Mouse (Mus musculus): ENCODE data around the gene Ccdc113. TPM values are rescaled to one million over a fixed set of nuclear protein-coding genes. Genes with fewer than 3 reads are reported as not detected.
"Not testable (repeated sequence)": the region's sequence is repeated elsewhere in the genome, so short reads cannot be mapped to it uniquely, and the experiment has no call there.

Gene Ccdc113
- polyA plus RNA-seq, 1 experiment from 2014 or later: 3.0 TPM

DNA sequence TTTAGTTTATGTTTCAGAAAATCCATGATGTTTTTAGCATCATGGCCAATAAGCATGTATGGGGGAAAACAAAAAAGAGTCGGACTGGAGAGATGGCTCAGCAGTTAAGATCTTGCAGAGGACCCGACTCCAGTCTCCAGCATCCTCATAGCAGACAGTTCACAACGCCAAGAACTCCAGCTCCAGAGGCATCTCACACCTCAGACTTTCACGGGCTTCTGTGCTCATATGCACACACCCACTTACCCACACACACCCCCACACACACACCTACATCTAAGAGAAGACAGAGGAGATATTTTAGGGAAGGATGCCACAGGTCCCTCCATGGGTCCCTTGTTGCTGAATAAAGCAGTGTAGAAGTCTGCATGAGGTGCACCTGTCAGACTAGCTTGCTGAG lies 56.7 kb downstream of the Ccdc113 start:
- Histone ChIP-seq H3K27me3 (no peaks in the 10 kb centered on the region), H3K36me3 (no peaks in the 10 kb centered on the region), H3K4me1 (replicated peaks) (peaks cover 4% of the 10 kb centered on the region; the same call in 1 of the 2 replicates), H3K9ac (no peak overlapping the region), H3K27ac (no peak overlapping the region), H3K4me3 (no peak overlapping the region), H3K9me3 (peaks cover 6% of the 10 kb centered on the region; the same call in 1 of the 2 replicates), H3K4me2 (no peak overlapping the region)
- 86% methylated on average over 4 of the region's 4 CpGs for WGBS
- ATAC-seq (ENCODE audit: low FRiP score): no peak

DNA sequence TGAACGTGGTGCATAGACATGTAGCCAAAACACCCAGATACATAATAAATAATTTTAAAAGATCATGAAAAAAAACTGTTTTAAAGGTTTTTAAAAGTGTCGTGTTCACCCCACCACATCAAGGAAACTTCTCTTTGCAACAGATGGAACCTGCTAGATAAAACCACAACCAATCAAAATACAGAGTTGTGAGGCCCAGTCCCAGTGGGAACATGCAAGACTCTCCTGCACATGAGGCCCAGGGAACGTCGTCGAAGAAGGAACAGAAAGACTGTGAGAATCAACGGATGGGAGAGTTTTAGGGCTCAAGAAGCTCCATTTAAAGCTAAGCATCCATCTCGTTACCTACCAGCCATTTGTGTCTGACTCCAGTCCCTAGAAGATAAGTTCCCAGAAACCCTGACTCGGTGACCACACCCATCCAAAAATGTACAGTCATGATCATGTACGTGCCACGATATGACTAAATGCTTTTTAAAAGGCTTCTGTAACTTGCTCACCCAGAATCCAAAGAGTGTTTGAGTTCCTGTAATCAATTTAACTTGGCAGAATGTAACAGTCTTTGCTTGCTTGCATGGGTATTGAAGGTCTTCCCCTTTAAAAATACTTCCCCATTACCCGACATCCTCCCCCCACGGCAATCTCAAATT lies 58.4 kb downstream of the Ccdc113 start:
- Histone ChIP-seq H3K27me3 (no peaks in the 10 kb centered on the region), H3K4me3 (no peak overlapping the region), H3K4me1 (replicated peaks) (peaks cover 4% of the 10 kb centered on the region; the same call in 1 of the 2 replicates), H3K36me3 (no peaks in the 10 kb centered on the region), H3K9me3 (peaks cover 3% of the 10 kb centered on the region; the same call in 1 of the 2 replicates), H3K4me2 (no peak overlapping the region), H3K9ac (no peak overlapping the region), H3K27ac (no peak overlapping the region)
- 87% methylated on average over 12 of the region's 12 CpGs for WGBS
- ATAC-seq (ENCODE audit: low FRiP score): no peak

DNA sequence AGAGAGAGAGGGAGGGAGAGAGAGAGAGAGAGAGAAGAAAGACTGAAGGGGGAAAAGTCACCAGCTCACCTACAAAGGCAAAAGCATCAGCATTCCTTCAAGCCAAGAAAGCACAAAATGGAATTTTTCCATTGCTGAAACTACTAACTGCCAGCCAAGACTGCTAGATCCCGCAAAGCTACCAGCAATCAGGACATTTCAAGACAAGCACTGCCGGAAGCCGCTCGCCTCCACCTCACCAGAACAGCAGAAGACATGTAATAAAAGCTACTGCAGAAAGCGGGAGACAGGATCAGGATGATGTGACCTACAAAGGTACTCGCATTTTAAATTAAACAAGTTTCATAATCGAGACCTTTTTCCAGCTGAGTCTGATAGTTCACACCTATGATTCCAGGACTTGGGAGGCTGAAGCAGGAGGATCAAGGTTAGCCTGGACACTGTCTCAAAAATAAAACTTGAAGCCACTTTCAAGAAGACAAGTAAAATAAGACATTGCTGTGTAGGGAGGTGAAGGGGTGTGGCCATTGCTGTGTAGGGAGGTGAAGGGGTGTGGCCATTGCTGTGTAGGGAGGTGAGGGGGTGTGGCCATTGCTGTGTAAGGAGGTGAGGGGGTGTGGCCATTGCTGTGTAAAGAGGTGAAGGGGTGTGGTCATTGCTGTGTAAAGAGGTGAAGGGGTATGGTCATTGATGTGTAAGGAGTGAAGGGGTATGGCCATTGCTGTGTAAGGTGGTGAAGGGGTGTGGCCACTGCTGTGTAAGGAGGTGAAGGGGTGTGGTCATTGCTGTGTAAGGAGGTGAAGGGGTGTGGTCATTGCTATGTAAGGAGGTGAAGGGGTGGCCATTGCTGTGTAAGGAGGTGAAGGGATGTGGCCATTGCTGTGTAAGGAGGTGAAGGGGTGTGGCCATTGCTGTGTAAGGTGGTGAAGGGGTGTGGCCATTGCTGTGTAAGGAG lies 59.8 kb downstream of the Ccdc113 start:
- Histone ChIP-seq H3K4me3 (no peak overlapping the region), H3K9ac (no peak overlapping the region), H3K27me3 (no peaks in the 10 kb centered on the region), H3K27ac (no peak overlapping the region), H3K9me3 (no peaks in the 10 kb centered on the region), H3K36me3 (no peaks in the 10 kb centered on the region), H3K4me1 (replicated peaks) (peaks cover 4% of the 10 kb centered on the region; the same call in 1 of the 2 replicates), H3K4me2 (no peak overlapping the region)
- ATAC-seq (ENCODE audit: low FRiP score): no peak
- WGBS: 91% methylated on average over 7 of the region's 7 CpGs

DNA sequence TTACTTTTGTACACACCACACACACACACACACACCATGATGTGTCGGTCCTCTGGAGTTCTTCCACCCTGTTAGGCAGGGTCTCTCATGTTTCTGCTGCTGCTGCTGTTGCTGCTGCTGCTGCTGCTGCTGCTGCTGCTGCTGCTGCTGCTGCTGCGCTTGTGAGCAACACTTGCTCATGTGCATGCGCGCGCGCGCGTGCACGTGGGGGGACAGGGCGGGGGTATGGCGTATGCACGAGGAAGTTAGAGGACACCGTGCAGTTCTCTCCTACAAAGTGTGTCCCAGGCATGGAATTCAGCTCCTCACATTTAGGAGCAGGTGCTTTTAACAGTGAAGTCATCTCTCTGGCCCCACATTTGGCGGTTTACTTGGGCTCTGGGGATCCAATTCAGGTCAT lies 61.2 kb downstream of the Ccdc113 start:
- peaks cover 4% of the 10 kb centered on the region; the same call in 1 of the 2 replicates for H3K4me1 ChIP-seq (replicated peaks)
- WGBS: 86% methylated on average over 14 of the region's 14 CpGs
- H3K27me3 ChIP-seq: no peaks in the 10 kb centered on the region
- H3K4me3 ChIP-seq: no peak overlapping the region
- no peaks in the 10 kb centered on the region for H3K36me3 ChIP-seq
- H3K4me2 ChIP-seq: no peak overlapping the region
- no peak overlapping the region for H3K9ac ChIP-seq
- no peak overlapping the region for H3K27ac ChIP-seq
- no peak for ATAC-seq (ENCODE audit: low FRiP score)
- H3K9me3 ChIP-seq: no peaks in the 10 kb centered on the region

DNA sequence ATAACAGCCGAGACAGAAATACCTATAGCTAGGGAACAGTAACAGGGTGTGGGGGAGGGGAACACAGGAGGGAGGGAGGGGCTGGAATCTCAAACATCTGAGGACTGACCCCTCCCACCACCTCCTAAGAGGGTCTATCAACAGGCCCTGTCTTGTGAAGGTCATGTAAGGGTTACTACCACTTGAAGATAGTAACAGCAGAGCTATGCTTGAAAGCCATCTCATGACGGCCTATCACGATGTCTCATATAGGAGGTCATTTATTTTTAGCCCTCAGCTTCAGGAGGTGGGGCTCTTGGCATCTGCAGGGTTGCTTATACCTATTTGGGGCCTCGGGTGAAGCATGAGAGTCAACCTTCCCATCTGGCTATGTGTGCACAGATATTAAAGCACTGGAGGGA lies 63.0 kb downstream of the Ccdc113 start:
- H3K9ac ChIP-seq: no peak overlapping the region
- no peak for ATAC-seq (ENCODE audit: low FRiP score)
- H3K4me1 ChIP-seq (replicated peaks): peaks cover 4% of the 10 kb centered on the region; the same call in 1 of the 2 replicates
- H3K9me3 ChIP-seq: no peaks in the 10 kb centered on the region
- no peaks in the 10 kb centered on the region for H3K27me3 ChIP-seq
- H3K4me3 ChIP-seq: no peak overlapping the region
- no peak overlapping the region for H3K4me2 ChIP-seq
- H3K36me3 ChIP-seq: no peaks in the 10 kb centered on the region
- WGBS: 70% methylated on average over 4 of the region's 4 CpGs
- no peak overlapping the region for H3K27ac ChIP-seq

DNA sequence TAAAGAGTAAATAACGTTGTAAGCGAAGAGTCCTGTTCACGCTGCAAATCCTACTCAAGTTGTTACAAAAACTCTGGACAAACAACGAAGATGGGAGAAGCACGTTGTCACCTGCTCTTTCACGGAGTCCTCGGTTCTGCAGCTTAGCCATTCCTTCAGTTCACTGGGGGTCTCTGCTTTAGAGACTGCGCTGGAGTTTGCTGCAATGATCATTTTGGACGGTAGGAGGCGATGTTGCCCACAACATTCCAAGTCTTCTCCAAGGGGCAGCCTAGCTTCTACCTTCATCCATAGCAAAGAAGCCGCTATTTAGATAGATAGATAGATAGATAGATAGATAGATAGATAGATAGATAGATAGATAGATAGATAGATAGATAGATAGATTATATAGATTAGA lies 66.0 kb downstream of the Ccdc113 start:
- H3K4me3 ChIP-seq: no peak overlapping the region
- H3K36me3 ChIP-seq: no peaks in the 10 kb centered on the region
- H3K9ac ChIP-seq: no peak overlapping the region
- peak overlapping the region; percentile 8; the same call in 1 of the 2 replicates for H3K4me2 ChIP-seq
- peaks cover 4% of the 10 kb centered on the region; the same call in 1 of the 2 replicates for H3K4me1 ChIP-seq (replicated peaks)
- no peaks in the 10 kb centered on the region for H3K27me3 ChIP-seq
- H3K27ac ChIP-seq: no peak overlapping the region
- WGBS: 10% methylated on average over 11 of the region's 11 CpGs
- no peak for ATAC-seq (ENCODE audit: low FRiP score)
- H3K9me3 ChIP-seq: no peaks in the 10 kb centered on the region

DNA sequence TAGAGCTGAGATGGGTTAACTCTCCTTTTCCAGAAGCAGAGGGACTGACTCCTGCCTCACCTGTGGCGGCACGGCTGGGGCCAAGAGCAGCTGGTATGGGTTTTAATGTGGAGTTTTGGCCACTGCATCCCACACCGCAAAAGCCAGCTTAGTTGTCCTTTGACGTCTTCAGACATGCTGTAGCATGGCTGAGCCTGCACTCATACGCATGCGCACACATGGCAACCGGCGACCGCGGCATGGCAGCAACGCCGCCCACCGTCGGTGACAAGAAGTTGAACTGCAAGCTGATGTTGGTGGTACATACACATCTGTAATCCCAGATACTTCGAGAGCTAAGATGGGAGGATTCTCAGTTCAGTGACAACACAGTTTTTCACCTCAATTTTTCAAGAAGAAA lies 67.4 kb downstream of the Ccdc113 start:
- Histone ChIP-seq H3K4me2 (no peak overlapping the region), H3K9ac (no peak overlapping the region), H3K4me3 (no peak overlapping the region), H3K27ac (no peak overlapping the region), H3K4me1 (replicated peaks) (no peaks in the 10 kb centered on the region), H3K9me3 (no peaks in the 10 kb centered on the region), H3K36me3 (no peaks in the 10 kb centered on the region), H3K27me3 (no peaks in the 10 kb centered on the region)
- ATAC-seq (ENCODE audit: low FRiP score): no peak
- 82% methylated on average over 15 of the region's 15 CpGs for WGBS

DNA sequence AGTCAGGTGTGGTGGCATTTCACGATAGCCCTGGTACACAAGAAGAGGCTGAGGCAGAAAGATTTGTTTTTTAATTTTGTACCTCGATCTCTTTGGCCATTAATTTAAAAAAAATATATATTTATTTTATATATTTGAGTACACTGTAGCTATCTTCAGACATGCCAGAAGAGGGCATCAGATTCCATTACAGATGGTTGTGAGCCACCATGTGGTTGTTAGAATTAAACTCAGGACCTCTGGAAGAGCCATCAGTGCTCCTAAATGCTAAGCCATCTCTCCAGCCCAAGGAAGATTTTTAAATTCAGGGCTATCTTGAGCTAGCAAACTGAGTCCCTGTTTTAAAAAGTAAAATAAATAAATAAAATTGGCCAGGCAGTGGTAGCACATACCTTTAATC lies 68.3 kb downstream of the Ccdc113 start:
- no peaks in the 10 kb centered on the region for H3K4me1 ChIP-seq (replicated peaks)
- no peaks in the 10 kb centered on the region for H3K9me3 ChIP-seq
- no peak overlapping the region for H3K4me2 ChIP-seq
- no peak overlapping the region for H3K27ac ChIP-seq
- H3K9ac ChIP-seq: no peak overlapping the region
- ATAC-seq (ENCODE audit: low FRiP score): no peak
- WGBS: 80% methylated on average over 2 of the region's 2 CpGs
- no peaks in the 10 kb centered on the region for H3K27me3 ChIP-seq
- no peaks in the 10 kb centered on the region for H3K36me3 ChIP-seq
- no peak overlapping the region for H3K4me3 ChIP-seq

DNA sequence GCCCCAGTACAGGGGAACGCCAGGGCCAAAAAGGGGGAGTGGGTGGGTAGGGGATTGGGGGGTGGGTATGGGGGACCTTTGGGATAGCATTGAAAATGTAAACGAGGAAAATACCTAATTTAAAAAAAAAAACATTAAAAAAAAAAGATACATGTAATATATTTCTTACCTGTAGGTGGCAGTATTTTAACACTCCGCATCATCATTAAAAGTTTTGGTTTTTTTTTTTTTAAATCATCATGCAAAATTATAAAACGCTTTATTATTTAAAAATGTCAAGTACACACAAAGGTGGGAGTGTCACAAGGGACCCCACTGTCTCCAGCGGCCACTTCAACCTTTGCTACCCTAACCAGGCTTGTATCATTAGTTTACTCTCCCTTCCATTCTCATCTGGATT lies 72.6 kb downstream of the Ccdc113 start:
- H3K4me2 ChIP-seq; H3K4me3 ChIP-seq; H3K9me3 ChIP-seq; H3K36me3 ChIP-seq; H3K9ac ChIP-seq; H3K4me1 ChIP-seq (replicated peaks); H3K27me3 ChIP-seq; H3K27ac ChIP-seq; ATAC-seq (ENCODE audit: low FRiP score): not testable (repeated sequence)
- WGBS: 17% methylated on average over 4 of the region's 5 CpGs

DNA sequence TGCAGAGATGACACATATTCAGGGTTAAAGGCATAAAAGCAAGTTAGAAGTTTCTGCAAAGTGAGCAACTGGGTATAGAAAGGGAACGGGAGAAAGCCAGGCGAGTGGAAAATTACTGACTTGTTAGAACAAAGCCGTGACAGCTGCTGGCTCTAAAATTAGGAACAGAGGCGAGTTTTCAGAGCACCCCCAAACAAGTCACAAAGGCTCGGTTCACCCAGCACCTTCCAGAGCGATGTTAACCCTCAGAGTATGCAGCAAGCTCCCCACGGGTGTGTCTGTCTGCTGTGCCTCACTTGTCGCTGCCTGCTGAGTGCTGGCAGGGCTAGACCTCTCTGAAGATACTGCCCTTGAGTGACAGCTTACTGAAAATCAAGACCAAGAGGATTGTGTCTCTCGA lies 73.3 kb downstream of the Ccdc113 start:
- no peak overlapping the region for H3K9ac ChIP-seq
- no peak overlapping the region for H3K27ac ChIP-seq
- H3K4me3 ChIP-seq: no peak overlapping the region
- 0 out of 2 replicates have a peak, but pooled peaks cover 6% of the 10 kb centered on the region for H3K27me3 ChIP-seq
- H3K36me3 ChIP-seq: no peaks in the 10 kb centered on the region
- WGBS: 42% methylated on average over 9 of the region's 9 CpGs
- ATAC-seq (ENCODE audit: low FRiP score): no peak
- no peak overlapping the region for H3K4me2 ChIP-seq
- no peaks in the 10 kb centered on the region for H3K9me3 ChIP-seq
- peaks cover 4% of the 10 kb centered on the region; the same call in 1 of the 2 replicates for H3K4me1 ChIP-seq (replicated peaks)

Data from hindbrain, embryonic 13.5 days (tissue).